Comparison of ENCODE assay signal across 10 mouse cellular contexts in the genomic region with DNA sequence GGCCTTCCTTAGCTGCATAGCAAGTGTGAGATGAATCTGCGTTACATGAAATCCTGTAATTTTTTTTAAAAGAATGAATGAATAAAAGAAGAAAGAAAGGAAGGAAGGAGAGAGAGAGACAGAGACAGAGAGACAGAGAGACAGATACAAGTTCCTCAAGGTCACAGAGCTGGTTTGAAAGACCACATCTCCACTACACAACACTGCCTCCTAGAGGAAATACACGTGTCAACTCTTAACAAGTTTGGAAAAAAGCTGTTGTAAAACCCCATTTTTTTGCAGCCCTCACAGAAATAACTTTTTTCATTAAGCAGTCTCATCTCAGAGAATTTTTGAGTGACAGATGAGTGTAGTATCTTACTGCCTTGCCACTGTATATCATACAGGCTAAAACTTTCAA. TPM values are rescaled to one million over a fixed set of nuclear protein-coding genes. Genes with fewer than 3 reads are reported as not detected.
DNase-seq lines count a peak whose midpoint lies in the region; ATAC-seq and TF ChIP-seq lines count a peak whose summit lies in the region.
"Had no signal": no experiment of that assay in that cellular context is flagged by ENCODE, and none has a peak within 500 bp of the region (broad histone marks: within the 10 kb centered on the region; RNA-seq: fewer than 3 reads in every experiment).

No protein-coding gene starts in this region.

- in situ Hi-C loops in CH12.LX (cut with MboI; ENCODE audit: low pct_ligation_motif_present, low pct_unique_long_range_greater_than_20kb, low sequenced_read_pairs) = no loop called here

- H3K4me3 ChIP-seq in forebrain, postnatal 0 days (ENCODE audit: low read depth, low read length) = no peak overlapping the region
- no peak overlapping the region for H3K4me3 ChIP-seq in forebrain, embryonic 15.5 days
- no peak overlapping the region for H3K4me3 ChIP-seq in CH12.LX (replicated peaks in 1 of 3; ENCODE audit: low read depth in 2 of 3, low read length in 2 of 3, poor library complexity in 1 of 3)

- no peak for TF ChIP-seq POLR2A in CH12.LX (IDR thresholded peaks at IDR 0.05; ENCODE audit: low read depth, low read length)

- no peaks in the 10 kb centered on the region for H3K36me3 ChIP-seq in forebrain, postnatal 0 days (ENCODE audit: insufficient read depth)
- H3K36me3 ChIP-seq in forebrain, embryonic 15.5 days = no peaks in the 10 kb centered on the region
- no peaks in the 10 kb centered on the region for H3K36me3 ChIP-seq in CH12.LX (replicated peaks in 1 of 2; ENCODE audit: control insufficient read depth in 1 of 2, insufficient read depth in 1 of 2, low read length in 1 of 2)

- dilution Hi-C loops in CH12.LX (cut with MboI; ENCODE audit: extremely low pct_ligation_motif_present, extremely low pct_unique_long_range_greater_than_20kb, low sequenced_read_pairs) = no loop called here

- peak; percentile 99 for TF ChIP-seq RAD21 in CH12.LX (IDR thresholded peaks at IDR 0.05; ENCODE audit: low read depth, low read length)

- TF ChIP-seq EP300 in CH12.LX (IDR thresholded peaks at IDR 0.05; ENCODE audit: low read length) = no peak

- no peak overlapping the region for H3K9ac ChIP-seq in forebrain, postnatal 0 days
- H3K9ac ChIP-seq in forebrain, embryonic 15.5 days (replicated peaks) = no peak overlapping the region
- no peak overlapping the region for H3K9ac ChIP-seq in CH12.LX (ENCODE audit: insufficient read depth, low read depth)

- H3K27me3 ChIP-seq in forebrain, postnatal 0 days (ENCODE audit: insufficient read depth, low read length) = no peaks in the 10 kb centered on the region
- H3K27me3 ChIP-seq in forebrain, embryonic 15.5 days = no peaks in the 10 kb centered on the region
- H3K27me3 ChIP-seq in CH12.LX (replicated peaks) = no peaks in the 10 kb centered on the region

- no peak overlapping the region for H3K4me2 ChIP-seq in forebrain, postnatal 0 days (ENCODE audit: low read depth)
- no peak overlapping the region for H3K4me2 ChIP-seq in forebrain, embryonic 15.5 days (replicated peaks)
- no peak overlapping the region for H3K4me2 ChIP-seq in CH12.LX (ENCODE audit: insufficient read depth, low read depth, poor library complexity, severe bottlenecking)

- H3K9me3 ChIP-seq in forebrain, postnatal 0 days (ENCODE audit: low read length) = no peaks in the 10 kb centered on the region
- no peaks in the 10 kb centered on the region for H3K9me3 ChIP-seq in forebrain, embryonic 15.5 days
- no peaks in the 10 kb centered on the region for H3K9me3 ChIP-seq in CH12.LX (replicated peaks; ENCODE audit: low read length)

- intact Hi-C loops in left cerebral cortex, postnatal 25 days (cut with DNase I) = loop anchor here (2.0 kb wide), 1 partner anchor 307 kb away; no protein-coding TSS in a partner anchor
- intact Hi-C loops in left cerebral cortex, postnatal 36 days (cut with DNase I) = loop anchor here (2.0 kb wide), 1 partner anchor 299 kb away; no protein-coding TSS in a partner anchor

- DNase-seq in forebrain, postnatal 0 days = peak; percentile 56
- DNase-seq in left cerebral cortex, postnatal 25 days (ENCODE audit: low spot score in 2 of 2) = peak; percentile 16 to 58
- no peak for DNase-seq in left cerebral cortex, postnatal 36 days (ENCODE audit: low spot score in 2 of 2)
- peak; percentile 78 for DNase-seq in CH12.LX (ENCODE audit: extremely low read depth)
- DNase-seq in embryo, embryonic 10 days (ENCODE audit: low spot score) = peak; percentile 86
- peak; percentile 84 for DNase-seq in retina, embryonic 14.5 days (ENCODE audit: low spot score)
- no peak for DNase-seq in urinary bladder, adult 2 months (ENCODE audit: low spot score)

- H3K79me2 ChIP-seq in CH12.LX (replicated peaks; ENCODE audit: control insufficient read depth, extremely low read depth, insufficient read depth, poor library complexity, severe bottlenecking) = no peaks in the 10 kb centered on the region

- H3K4me1 ChIP-seq in forebrain, postnatal 0 days (ENCODE audit: insufficient read depth) = no peaks in the 10 kb centered on the region
- H3K4me1 ChIP-seq in forebrain, embryonic 15.5 days = no peaks in the 10 kb centered on the region
- H3K4me1 ChIP-seq in CH12.LX (ENCODE audit: control insufficient read depth in 1 of 2, insufficient read depth in 2 of 2) = peaks cover 2 to 11% of the 10 kb centered on the region in 2 experiments; a peak in 2 of 4 replicates

- TF ChIP-seq CTCF in forebrain, postnatal 0 days (IDR thresholded peaks at IDR 0.05; ENCODE audit: low read depth) = peak; percentile 69
- TF ChIP-seq CTCF in CH12.LX (conservative IDR thresholded peaks at IDR 0.05 in 1 of 2, IDR thresholded peaks at IDR 0.05 in 1 of 2; ENCODE audit: low read depth in 2 of 2, low read length in 2 of 2) = peak; percentile 49 to 95; a peak in 3 of 4 replicates

- no peak overlapping the region for H3K27ac ChIP-seq in forebrain, postnatal 0 days (ENCODE audit: low read depth, low read length)
- H3K27ac ChIP-seq in forebrain, embryonic 15.5 days (replicated peaks) = no peak overlapping the region
- no peak overlapping the region for H3K27ac ChIP-seq in CH12.LX (ENCODE audit: insufficient read depth, low read depth)

- no peak; the same call in 1 of the 2 replicates for ATAC-seq in forebrain, postnatal 0 days
- ATAC-seq in forebrain, embryonic 15.5 days (replicated peaks) = no peak

- 37% methylated on average over 2 of the region's 2 CpGs for WGBS in forebrain, postnatal 0 days
- 34% methylated on average over 2 of the region's 2 CpGs for WGBS in forebrain, embryonic 15.5 days

TF ChIP-seq in CH12.LX, 34 proteins besides CTCF, POLR2A, EP300 and RAD21:
- TF ChIP-seq BHLHE40 (IDR thresholded peaks at IDR 0.05; ENCODE audit: low read depth, low read length) (no peak), ZNF384 (IDR thresholded peaks at IDR 0.05; ENCODE audit: low read depth, low read length) (peak; percentile 79), MYC (IDR thresholded peaks at IDR 0.05; ENCODE audit: low read depth, low read length) (peak; percentile 88), E2F4 (IDR thresholded peaks at IDR 0.05; ENCODE audit: insufficient replicate concordance, low read depth, low read length) (peak; percentile 60; the same call in 1 of the 2 replicates), ZC3H11A (IDR thresholded peaks at IDR 0.05; ENCODE audit: low read depth, low read length) (peak; percentile 92), HCFC1 (IDR thresholded peaks at IDR 0.05; ENCODE audit: low read depth, low read length) (0 out of 2 replicates have a peak, but pooled peaks have one; percentile 26), SIN3A (IDR thresholded peaks at IDR 0.05; ENCODE audit: low read length) (peak; percentile 28; the same call in 1 of the 2 replicates), ZMIZ1 (IDR thresholded peaks at IDR 0.05; ENCODE audit: low read depth, low read length) (no peak), JUND (conservative IDR thresholded peaks at IDR 0.05; ENCODE audit: low read depth, low read length) (peak; percentile 45; the same call in 1 of the 2 replicates), KAT2A (IDR thresholded peaks at IDR 0.05; ENCODE audit: insufficient replicate concordance, low read length) (no peak), MAX (IDR thresholded peaks at IDR 0.05; ENCODE audit: low read length) (peak; percentile 96), SMC3 (IDR thresholded peaks at IDR 0.05; ENCODE audit: low read depth, low read length) (peak; percentile 96), IRF4 (IDR thresholded peaks at IDR 0.05; ENCODE audit: low read depth, low read length) (peak; percentile 35; the same call in 1 of the 2 replicates)

RNA-seq across cellular contexts. Expression of a gene that starts 15.4 kb away (rescaled TPM):
- not detected in 2 replicates for total RNA-seq in forebrain, postnatal 0 days (2014; rRNA removed)
- not detected in 2 replicates for polyA plus RNA-seq in forebrain, postnatal 0 days (2015; fragmentation: Nextera tagmentation; extraction: Ambion mirVana)
- polyA plus RNA-seq in forebrain, embryonic 15.5 days (2015; fragmentation: Nextera tagmentation; extraction: Ambion mirVana) = not detected in 2 replicates
- not detected for total RNA-seq in left cerebral cortex, postnatal 25 days (2021)
- under 1 TPM in 1 of 2 experiments, not detected in 1; 0.36 TPM for total RNA-seq in left cerebral cortex, postnatal 36 days (2021)
- total RNA-seq in CH12.LX (2012; rRNA removed) (not detected in 2 replicates), CH12.LX (2014; rRNA removed) (not detected in 2 replicates)
- polyA plus RNA-seq in CH12.LX (2012; ENCODE audit: insufficient read length, low read depth) = not detected in 2 replicates
- polyA plus RNA-seq in urinary bladder, adult 2 months (2012; rRNA removed) = 0.06 TPM in 1 of 2 replicates, not detected in the other
- total RNA-seq: layer of hippocampus, postnatal 14 days had no signal
- polyA plus RNA-seq: small intestine, adult 2 months had no signal

Comparison
In these comparisons a context has a peak if more than half of its experiments do, and no peak if none do; other contexts are left out.
1. DNase-seq: peak in forebrain, postnatal 0 days (single experiment), left cerebral cortex, postnatal 25 days (2 of 2), CH12.LX (single experiment), embryo, embryonic 10 days (single experiment) and retina, embryonic 14.5 days (single experiment); none in left cerebral cortex, postnatal 36 days (0 of 2) and urinary bladder, adult 2 months (single experiment).